Mouse (Mus musculus) mature B cell (primary cell): ENCODE data around the gene Tedc2.

Source experiments
- in situ Hi-C: fragments of 300-500 bp; cut with MboI; formaldehyde crosslinking; loops from 2 replicates; pipeline ENCODE4 v1.14.3; 2019

The Tedc2 gene

GRCm38 (mm10) chr17:24212441-24213018, 8.1 kb downstream of the Tedc2 start:
- in situ Hi-C loops = no loop called here

- in situ Hi-C loops = no loop called here
These were observed 8.8 kb downstream of the Tedc2 start for GRCm38 (mm10) chr17:24211631-24212440.

- in situ Hi-C loops = no loop called here
These were observed 10.1 kb downstream of the Tedc2 start for GRCm38 (mm10) chr17:24210591-24210990.

- in situ Hi-C loops = no loop called here
These were observed 10.8 kb downstream of the Tedc2 start for GRCm38 (mm10) chr17:24209916-24210240.

- in situ Hi-C loops = no loop called here
These were observed 11.4 kb downstream of the Tedc2 start, which contains the start of gene Ntn3 for GRCm38 (mm10) chr17:24209043-24209915. Gene Ntn3, minus strand, starts transcription at chr17:24209531.

- in situ Hi-C loops = no loop called here
These were observed 12.0 kb downstream of the Tedc2 start for GRCm38 (mm10) chr17:24208641-24209042.

GRCm38 (mm10) chr17:24207768-24208640, 12.6 kb downstream of the Tedc2 start:
- in situ Hi-C loops = no loop called here

- in situ Hi-C loops = no loop called here
These were observed 13.9 kb downstream of the Tedc2 start for GRCm38 (mm10) chr17:24206451-24207351.

GRCm38 (mm10) chr17:24205908-24206361, 14.7 kb downstream of the Tedc2 start:
- in situ Hi-C loops = no loop called here

GRCm38 (mm10) chr17:24205284-24205888, 15.3 kb downstream of the Tedc2 start, which contains the start of gene Tbc1d24:
Gene Tbc1d24, minus strand, starts transcription at chr17:24205562.
- in situ Hi-C loops = no loop called here

GRCm38 (mm10) chr17:24204846-24205245, 15.8 kb downstream of the Tedc2 start:
- in situ Hi-C loops = no loop called here

GRCm38 (mm10) chr17:24203611-24204534, 16.8 kb downstream of the Tedc2 start:
- in situ Hi-C loops = no loop called here

- in situ Hi-C loops = no loop called here
These were observed 17.6 kb downstream of the Tedc2 start for GRCm38 (mm10) chr17:24203068-24203467.

- in situ Hi-C loops = no loop called here
These were observed 19.6 kb downstream of the Tedc2 start for GRCm38 (mm10) chr17:24201092-24201491.

GRCm38 (mm10) chr17:24199741-24200140, 20.9 kb downstream of the Tedc2 start:
- in situ Hi-C loops = no loop called here

- in situ Hi-C loops = no loop called here
These were observed 21.4 kb downstream of the Tedc2 start for GRCm38 (mm10) chr17:24199252-24199651.

GRCm38 (mm10) chr17:24197032-24197824, 23.4 kb downstream of the Tedc2 start:
- in situ Hi-C loops = no loop called here

- in situ Hi-C loops = no loop called here
These were observed 25.3 kb downstream of the Tedc2 start for GRCm38 (mm10) chr17:24195349-24195748.
